Mouse (Mus musculus) CD4-positive helper T cell, adult 2 months (primary cell): ENCODE data around the gene 0610009B22Rik.
"Not testable (repeated sequence)": the region's sequence is repeated elsewhere in the genome, so short reads cannot be mapped to it uniquely, and the experiment has no call there.

Source experiments
- DNase-seq: peaks from one replicate; pipeline ENCODE4 v3.0.0-alpha.2; 2012; ENCODE audit warnings: low read depth, missing footprints, low spot score

Gene 0610009B22Rik

DNA sequence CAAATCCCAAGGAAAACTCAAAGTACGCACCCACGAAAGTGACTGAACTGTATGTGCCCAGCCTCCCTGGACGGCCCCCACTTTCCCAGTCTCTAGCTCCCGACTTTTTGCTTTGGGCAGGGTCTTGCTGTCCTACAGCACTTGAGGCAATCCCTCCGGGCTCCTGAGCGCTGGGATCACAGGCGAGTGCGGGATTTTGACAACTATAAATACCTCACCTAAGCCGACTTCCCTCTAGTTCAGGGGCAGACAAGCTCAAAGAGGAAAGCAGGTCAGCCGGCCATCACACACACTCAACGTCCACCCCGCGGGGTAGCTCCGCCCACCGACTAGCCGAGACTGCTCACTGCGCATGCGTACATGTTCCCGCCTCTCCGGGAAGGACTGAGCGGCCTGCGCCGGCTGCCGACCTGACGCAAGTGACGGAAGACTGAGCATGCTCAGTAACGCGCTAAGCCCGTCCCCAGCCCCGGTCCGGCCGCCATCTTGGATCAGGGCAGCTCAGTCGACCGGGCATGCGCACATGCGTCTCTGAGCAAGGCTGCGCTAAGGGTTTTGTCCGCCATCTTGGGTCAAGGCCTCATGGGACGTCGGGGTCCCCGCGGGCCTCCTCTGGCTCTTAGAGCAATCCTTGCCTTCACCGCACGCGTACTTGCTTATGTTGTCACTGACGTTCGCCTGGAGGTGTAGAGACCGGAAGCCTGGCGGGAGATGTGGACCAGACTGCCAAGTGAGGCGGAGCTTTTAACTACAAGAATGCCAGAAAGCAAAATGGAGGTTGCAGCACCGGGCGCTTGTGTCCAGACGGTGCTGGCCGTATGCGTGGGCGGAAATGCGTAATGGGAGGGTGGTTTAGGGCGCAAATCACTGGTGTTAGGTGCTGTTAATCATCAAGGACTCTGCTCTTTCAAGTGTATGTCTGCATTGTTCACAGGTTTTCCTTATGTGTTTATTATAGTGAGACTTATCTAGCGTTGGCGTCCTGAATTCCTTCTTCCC lies at the start of gene 0610009B22Rik:
Gene 0610009B22Rik (minus strand): TSS at position 545 of the 999 bp plus-strand sequence.
- DNase-seq = peak; percentile 100

DNA sequence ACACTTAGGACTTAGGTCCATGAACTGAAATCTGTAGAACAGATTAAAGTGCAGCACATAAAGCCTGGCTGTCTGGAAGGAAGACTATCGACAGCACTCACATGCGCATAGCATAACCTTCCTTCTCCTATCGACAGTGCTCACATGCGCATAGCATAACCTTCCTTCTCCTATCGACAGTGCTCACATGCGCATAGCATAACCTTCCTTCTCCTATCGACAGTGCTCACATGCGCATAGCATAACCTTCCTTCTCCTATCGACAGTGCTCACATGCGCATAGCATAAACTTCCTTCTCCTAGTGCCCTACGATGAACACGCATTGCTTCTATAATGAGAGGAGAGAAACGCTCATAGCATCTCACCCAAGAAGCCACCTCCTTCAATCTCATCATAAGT lies 45.5 kb upstream of the 0610009B22Rik start:
- DNase-seq = not testable (repeated sequence)

DNA sequence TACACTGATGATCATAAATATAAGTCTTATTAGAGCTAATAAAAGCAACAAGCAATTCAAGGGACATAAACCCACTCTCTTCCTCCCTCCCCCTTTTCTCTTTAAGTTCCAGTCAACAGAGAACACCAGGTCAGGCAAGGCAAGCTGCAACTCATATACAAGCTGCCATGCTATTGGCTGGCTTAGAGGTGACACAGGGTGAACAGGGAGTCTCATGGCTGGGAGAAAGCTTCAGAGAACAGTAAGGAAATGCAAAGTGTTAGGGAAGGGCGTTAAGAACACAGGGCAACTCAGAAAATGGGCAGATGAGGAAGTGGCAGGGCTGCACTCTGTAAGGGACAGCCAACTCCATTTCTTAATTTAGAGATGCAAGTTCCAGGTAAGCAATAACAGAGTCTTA lies 44.2 kb upstream of the 0610009B22Rik start:
- DNase-seq = no peak

DNA sequence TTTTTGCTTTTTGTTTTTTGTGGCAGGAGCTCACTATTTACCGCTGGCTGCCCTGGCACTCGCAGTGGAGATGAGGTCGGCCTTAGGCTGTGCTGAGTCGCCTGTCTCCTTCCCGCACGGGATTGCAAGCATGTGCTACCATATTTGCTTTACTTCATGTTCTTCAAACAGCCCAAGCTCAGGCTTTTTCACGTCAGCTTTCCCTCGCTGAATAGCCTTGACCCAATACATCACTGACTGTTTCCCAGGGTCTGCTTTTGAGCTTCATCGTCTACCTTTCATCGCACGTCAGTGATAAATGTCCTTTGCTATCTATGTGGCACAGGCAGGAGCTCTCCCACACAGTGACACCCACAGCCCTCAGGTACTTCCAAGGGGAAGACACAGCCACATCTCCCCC lies 32.4 kb upstream of the 0610009B22Rik start:
- DNase-seq = no peak

DNA sequence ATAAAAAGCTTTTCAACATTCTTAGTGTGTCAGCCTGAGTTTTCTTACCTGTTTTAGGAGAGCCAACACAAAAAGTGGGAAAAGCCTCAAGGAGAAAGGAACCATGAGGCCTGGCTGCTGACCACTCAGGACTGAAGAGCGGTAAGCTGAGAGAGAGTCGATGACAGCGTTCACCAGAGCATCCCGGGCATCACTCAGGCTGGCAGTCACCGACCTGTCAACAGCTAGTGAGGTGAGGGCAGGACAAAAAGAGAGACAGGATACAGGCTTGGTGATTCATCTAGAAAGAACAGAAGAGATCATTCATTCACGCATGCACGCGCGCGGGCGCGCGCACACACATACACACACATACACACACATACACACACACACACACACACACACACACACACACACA lies 18.4 kb upstream of the 0610009B22Rik start:
- DNase-seq = no peak

DNA sequence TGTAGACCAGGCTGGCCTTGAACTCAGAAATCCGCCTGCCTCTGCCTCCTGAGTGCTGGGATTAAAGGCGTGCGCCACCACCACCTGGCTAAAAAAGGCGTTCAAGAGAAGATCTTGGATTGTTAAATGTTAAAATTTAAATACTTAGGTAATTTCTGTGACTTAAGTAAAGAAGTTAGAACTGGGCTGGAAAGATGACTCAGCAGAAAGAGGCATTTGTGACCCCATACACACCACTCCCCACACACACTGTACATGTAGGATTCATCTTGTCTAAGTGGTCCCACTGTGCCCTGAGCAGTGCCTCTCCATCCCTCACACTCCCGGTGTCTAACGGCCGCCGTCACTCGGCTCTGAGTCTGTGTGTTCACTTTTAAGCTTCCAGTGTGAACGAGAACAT lies 17.8 kb upstream of the 0610009B22Rik start:
- DNase-seq = no peak

DNA sequence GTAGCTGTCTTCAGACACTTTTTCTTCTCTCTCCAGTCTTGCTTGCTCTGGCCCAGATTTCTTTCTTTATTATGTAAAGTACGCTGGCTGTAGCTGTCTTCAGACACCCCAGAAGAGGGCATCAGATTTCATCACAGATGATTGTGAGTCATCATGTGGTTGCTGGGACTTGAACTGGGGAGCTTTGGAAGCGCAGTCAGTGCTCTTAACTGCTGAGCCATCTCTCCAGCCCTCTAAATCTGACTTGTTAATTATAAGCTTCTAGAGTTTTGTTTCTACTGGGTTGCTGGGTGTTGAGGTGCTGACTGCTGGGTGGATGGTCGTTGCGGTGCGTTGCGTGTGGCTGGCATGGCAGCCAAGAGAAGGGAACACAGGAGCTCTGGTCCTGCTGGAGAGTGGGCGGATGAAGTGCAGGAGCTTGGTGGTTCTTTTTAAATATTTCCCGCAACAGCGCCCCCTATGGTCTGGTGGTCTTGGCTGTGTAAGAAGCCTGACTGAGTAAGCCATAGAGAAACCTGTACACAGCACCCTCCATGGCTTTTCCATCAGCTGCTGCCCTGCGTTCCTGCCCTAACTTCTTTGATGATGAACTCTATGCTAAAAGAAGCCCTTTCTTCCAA lies 14.8 kb upstream of the 0610009B22Rik start:
- DNase-seq = peak; percentile 56

DNA sequence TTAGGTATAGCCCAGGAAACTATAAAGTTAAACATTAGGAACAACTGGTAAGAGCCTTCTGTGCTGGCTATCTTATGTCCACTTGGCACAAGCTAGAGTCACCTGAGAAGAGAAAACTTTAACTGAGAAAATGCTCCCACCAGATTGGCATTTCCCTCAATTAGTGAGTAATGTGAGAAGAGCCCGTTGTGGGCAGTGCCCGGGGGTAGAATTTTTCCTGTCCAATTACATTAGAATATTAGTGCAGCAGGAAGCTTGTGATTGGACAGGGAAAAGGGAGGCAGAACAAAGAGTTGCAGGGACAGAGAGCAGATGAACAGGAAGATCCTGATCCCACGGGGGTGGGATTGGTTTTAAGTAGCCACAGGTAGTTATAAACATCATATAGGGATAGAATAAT lies 14.2 kb upstream of the 0610009B22Rik start:
- DNase-seq = no peak

DNA sequence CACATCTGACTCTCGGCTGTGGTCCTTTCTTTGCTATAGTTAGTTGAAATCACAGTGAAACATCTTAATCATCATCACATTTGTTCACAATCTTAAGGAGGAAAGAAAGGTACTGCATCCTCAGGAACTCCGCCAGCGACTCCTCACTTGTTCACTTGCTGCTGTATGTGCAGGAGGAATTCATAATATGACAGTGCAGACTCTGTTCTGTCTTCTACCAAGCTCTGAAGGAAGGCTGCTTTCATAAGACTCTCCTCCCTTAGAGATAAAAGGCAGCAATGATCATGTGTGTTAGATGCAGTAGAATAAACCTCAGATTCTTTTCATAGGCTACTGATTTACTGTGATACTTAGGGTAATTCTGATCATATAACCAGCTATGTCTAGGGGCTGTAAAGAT lies 6.3 kb upstream of the 0610009B22Rik start:
- DNase-seq = no peak

DNA sequence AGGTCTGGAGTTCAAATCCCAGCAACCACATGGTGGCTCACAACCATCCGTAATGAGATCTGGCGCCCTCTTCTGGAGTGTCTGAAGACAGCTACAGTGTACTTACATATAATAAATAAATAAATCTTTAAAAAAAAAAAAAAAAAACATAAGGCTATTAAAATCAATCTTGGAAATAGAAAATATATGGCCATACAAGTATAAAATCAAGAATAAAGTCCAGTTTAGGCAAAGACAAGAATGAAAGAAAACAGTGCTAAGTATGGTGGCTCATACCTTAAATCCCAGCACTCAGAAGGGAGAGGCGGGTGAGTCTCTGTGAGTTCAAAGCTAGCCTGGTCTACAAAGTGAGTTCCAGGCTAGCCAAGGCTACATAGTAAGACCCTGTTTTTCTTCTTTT lies 1.9 kb upstream of the 0610009B22Rik start:
- not testable (repeated sequence) for DNase-seq

DNA sequence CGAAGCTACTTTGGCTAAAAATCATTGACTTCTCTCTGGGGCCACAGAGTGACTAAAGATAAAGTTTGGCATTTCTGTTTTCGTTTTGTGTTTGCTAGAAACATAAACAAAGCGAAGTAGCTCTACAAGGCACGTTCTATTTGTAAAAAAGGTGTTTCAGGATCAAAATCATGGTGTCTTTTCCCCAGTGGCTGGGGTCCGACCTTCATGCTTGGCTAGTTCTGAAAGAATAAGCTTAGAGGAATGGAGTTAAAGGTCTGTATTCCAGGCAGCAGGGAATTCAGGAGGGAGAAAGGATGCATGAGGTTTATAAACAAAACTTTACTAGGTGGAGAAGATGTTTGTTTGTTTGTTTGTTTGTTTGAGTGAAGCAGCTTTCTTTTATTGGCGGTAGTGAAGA lies 669 bp upstream of the 0610009B22Rik start:
- no peak for DNase-seq

DNA sequence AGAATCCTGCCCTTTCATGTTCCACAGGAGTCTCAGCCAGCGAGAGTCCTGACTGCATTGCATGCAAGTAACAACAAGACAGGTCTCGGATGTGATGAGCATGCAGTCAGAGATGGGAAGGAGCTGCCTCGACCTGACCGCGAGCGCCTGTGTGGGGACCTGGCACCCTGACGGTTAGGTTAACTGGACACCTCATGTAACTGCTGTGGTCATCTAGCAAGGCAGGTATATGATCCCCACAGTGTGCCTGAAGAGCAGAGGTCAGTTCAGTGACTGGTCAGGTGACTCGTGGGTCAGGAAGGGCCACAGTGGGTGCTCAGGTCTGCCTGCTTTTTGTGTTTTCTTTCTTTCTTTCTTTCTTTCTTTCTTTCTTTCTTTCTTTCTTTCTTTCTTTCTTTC lies 6.7 kb downstream of the 0610009B22Rik start:
- DNase-seq = no peak

DNA sequence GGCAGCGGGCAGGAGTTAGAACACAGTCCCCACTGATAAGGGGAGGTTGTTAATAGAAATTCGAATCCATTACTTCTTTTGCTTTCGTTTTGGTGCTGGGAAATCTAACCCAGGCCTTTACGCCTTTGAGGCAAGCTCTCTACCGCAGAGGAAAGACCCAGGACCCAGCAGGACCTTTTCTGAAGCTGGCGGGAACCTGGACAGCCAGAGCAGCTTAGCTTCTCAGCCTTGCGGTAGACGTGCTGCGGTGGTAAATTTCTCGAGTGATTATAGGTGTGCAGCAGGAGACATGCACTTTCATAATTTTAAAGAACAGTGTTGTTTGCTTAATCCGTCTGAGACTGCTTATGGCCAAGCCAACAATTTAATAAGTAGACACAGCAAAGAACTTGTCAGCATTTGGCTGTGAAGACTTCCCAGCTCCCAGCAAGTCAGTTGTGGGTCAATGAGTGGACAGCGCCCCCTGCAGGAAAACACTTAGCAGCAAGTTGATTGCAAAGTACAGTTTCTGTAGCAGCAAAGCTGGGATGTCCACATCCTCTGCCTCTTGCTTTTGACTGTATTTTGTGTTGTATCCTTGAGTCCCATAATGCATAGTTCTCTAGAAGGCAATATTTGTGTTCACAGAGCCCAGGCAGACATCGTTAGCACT lies 7.2 kb downstream of the 0610009B22Rik start:
- peak; percentile 86 for DNase-seq

DNA sequence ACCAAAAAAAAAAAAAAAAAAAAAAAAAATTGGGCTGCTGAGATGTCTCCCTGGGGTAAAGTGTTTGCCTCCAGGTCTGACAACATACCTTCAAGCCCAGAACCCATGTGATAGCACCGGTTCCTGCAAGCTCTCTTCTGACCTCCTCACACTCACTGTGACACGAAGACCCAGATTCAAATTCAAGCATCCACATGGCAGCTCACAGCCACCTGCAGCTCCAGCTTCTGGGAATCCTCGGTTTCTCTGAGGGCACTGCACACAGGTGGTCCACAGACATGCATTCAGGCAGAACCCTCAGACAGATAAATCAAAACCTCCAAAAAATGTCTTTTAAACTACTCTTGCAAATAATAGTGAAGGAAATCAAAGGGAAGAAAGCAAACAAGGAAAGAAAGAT lies 9.2 kb downstream of the 0610009B22Rik start:
- DNase-seq = no peak

DNA sequence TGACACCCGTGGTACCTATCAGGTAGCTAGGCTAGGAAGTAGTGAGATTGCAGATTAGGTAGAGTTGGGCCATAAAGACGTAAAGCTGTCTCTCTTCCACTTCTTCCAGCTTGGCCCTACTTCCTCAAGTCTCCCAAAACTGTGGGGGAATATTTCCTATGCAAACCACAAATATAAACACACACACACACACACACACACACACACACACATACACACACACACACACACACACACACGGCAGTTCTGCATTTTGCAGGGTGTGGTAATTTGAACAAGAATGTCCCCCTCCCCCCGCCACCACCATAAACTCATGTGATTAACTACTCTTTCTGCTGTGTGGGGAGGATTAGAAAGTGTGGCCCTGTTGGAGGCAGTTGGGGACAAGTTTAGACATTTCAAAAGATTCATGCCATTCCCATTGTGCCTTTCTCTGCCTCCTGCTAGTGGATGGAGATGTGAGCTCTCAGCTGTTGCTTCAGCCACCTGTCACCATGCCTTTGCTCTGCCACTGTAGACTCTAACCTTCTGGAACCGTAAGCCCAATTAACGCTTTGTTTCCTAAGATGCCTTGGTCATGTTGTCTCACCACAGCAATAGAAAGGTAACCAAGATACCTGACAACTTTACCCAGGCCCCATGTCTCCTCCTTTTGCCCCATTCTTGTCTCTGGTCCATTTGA lies 10.8 kb downstream of the 0610009B22Rik start:
- DNase-seq = no peak

DNA sequence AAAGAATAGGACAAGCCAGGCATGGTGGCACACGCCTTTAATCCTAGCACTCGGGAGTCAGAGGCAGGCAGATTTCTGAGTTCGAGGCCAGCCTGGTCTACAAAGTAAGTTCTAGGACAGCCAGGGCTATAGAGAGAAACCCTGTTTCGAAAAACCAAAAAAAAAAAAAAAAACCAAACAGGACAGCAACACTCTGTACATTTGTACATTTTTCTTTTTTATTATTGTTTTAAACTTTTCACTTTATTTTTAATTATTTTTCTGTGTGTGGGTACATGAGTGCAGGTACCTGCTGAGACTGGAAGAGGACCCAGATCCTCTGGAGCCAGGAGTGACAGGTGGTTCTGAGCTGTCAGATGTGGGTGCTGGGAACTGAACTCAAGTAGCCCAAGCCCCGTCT lies 13.3 kb downstream of the 0610009B22Rik start:
- DNase-seq = no peak

DNA sequence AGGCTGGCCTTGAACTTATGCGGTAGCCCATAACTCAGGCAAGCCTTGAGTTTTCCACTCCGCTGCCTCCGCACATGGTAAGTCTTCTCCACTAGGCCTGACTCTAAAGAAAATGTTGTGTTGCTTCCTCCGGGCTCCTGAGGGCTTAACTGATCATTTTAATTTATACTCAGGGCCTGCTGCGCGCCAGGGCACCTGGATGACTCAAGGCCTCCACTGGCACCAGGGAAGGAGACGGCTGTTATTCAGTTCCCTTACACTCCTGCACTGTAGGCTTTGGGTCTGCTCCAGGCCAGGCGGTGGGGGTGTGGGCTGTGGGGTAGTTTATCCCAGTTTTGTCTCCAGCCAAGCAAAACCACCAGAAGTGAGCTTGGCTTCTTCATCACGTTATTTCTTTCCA lies 15.4 kb downstream of the 0610009B22Rik start:
- DNase-seq = no peak

DNA sequence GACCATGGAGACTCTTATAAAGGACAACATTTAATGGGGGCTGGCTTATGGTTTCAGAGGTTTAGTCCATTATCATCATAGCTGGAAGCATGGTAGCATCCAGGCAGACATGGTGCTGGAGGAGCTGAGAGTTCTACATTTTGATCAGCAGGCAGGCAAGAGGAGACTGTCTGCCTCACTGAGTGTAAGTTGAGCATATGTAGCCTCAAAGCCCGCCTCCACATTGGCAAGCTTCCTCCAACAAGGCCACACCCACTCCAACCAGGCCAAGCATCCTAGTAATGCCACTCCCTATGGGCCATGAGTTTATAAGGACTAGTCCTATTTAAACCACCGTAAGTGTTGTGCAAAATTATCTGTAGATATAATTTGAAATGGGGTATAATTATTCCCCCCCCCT lies 17.3 kb downstream of the 0610009B22Rik start:
- DNase-seq = no peak

DNA sequence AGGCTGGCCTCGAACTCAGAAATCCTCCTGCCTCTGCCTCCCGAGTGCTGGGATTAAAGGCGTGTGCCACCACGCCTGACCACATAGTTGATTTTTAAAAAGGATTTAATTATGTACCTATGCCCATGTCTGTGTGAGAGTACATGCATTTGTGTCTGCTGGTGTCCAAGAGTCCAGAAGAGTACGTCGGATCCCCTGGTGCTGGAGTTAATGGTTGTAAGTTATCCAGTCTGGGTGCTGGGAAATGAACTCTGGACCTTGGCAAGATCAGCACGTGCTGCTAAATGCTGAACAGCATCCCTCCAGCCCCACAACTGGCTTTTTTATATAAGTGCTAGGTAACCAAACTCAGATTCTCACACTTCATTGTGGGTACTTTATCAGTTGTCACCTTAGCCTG lies 17.8 kb downstream of the 0610009B22Rik start:
- no peak for DNase-seq

DNA sequence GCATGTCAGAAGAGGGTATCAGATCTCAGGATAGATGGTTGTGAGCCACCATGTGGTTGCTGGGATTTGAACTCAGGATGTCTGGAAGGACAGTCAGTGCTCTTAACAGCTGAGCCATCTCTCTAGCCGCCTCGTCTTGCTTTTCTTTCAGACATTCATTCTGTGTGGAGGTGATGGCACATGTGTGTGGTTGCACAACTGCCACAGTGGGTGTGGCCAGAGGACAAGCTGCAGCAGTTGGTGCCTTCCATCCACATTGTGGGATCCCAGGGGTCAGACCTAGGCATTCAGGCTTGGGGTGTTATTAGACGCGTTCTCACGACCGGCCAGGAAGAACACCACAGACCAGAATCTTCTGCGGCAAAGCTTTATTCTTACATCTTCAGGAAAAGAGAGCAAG lies 23.9 kb downstream of the 0610009B22Rik start:
- DNase-seq = not testable (repeated sequence)

DNA sequence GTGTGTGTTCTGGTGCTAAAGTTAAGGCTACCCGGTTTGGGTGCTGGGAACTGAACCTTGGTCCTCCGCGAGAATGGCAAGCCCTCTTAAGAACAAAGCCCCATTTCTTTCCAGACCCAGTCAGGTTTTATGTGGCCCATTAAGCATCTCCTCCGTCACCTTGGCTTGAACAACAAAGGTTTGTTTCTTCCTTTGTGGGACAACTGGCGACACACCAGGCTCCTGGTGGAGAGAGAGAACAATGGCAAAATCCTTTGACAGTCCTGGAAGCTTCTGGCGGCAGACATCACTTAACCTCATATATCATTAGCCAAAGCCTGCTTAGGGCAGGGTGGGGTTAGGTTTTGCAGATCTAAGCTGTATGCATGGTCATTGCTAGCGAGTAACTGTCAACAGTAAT lies 26.0 kb downstream of the 0610009B22Rik start:
- DNase-seq = no peak

DNA sequence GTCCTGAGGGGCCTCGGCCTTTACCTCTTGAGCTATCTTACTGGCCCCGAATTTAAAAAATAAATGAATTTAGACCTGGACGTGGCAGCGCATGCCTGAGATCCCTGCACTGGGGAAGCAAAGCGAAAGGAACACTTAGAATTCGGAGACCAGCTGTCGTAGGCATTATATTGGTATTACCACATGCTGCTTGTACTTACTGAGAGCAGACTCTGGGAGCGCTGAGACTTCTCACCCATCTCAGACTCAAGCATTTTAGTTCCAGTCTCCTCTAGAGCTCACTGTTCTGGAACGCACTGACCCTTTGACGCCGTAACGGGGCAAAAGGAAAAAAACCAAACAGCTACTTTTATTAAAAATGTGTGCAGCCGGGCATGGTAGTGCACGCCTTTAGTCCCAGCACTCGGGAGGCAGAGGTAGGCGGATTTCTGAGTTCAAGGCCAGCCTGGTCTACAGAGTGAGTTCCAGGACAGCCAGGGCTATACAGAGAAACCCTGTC lies 26.8 kb downstream of the 0610009B22Rik start:
- DNase-seq = no peak
